Mouse (Mus musculus): ENCODE measurements at regions not wholly inside any gene's neighbourhood (a gene's known extent, or its start where the extent isn't known, plus 50 kb on each side); places are given as distances from the start of the nearest gene placed in this dataset.

- TF ChIP-seq USF1 (IDR thresholded peaks at IDR 0.05; ENCODE audit: low read depth): no peak
- no peak for TF ChIP-seq CTCF (IDR thresholded peaks at IDR 0.05; ENCODE audit: control insufficient read depth, insufficient read depth, insufficient read length)
- TF ChIP-seq MYOD1 (IDR thresholded peaks at IDR 0.05; ENCODE audit: control insufficient read depth, insufficient read length, low read depth): no peak
- TF ChIP-seq MAX (IDR thresholded peaks at IDR 0.05): no peak
These were observed 169.1 kb downstream of the Fbxo8 start for GRCm38 (mm10) chr8:56720001-56720400.
